ENCODE assay signal across 8 mouse cellular contexts in genomic region chr10:86331681-86332281, GRCm38 (mm10). TPM values are rescaled to one million over a fixed set of nuclear protein-coding genes. Genes with fewer than 3 reads are reported as not detected.
DNase-seq lines count a peak whose midpoint lies in the region; ATAC-seq lines count a peak whose summit lies in the region.

No protein-coding gene starts in this region.

- no peak overlapping the region for H3K9ac ChIP-seq in midbrain, embryonic 13.5 days (replicated peaks)
- H3K9ac ChIP-seq in intestine, embryonic 16.5 days (ENCODE audit: low read depth, low read length), result peak overlapping the region; percentile 23; the same call in 1 of the 2 replicates
- no peak overlapping the region for H3K9ac ChIP-seq in neural tube, embryonic 15.5 days (replicated peaks)

- no peak overlapping the region for H3K4me2 ChIP-seq in midbrain, embryonic 13.5 days (replicated peaks)
- H3K4me2 ChIP-seq in intestine, embryonic 16.5 days (ENCODE audit: low read depth, low read length), result 0 out of 2 replicates have a peak overlapping the region, but pooled peaks have one; percentile 6
- H3K4me2 ChIP-seq in neural tube, embryonic 15.5 days, result no peak overlapping the region

- ATAC-seq in midbrain, embryonic 13.5 days, result no peak
- no peak for ATAC-seq in intestine, embryonic 16.5 days
- no peak; the same call in 1 of the 2 replicates for ATAC-seq in neural tube, embryonic 15.5 days (ENCODE audit: low FRiP score)
- ATAC-seq in erythroblast, adult 5-6 weeks (replicated peaks; ENCODE audit: low FRiP score, poor library complexity, severe bottlenecking), result no peak

- no peak for DNase-seq in midbrain, embryonic 10.5 days (ENCODE audit: low spot score)
- DNase-seq in heart, adult 8-10 months (ENCODE audit: low spot score), result peak; percentile 78
- no peak for DNase-seq in B cell, adult 2 months
- no peak for DNase-seq in left cerebral cortex, adult 8-10 months (ENCODE audit: low spot score in 2 of 2)

- H3K9me3 ChIP-seq in midbrain, embryonic 10.5 days (replicated peaks), result no peaks in the 10 kb centered on the region
- H3K9me3 ChIP-seq in midbrain, embryonic 13.5 days, result no peaks in the 10 kb centered on the region
- no peaks in the 10 kb centered on the region for H3K9me3 ChIP-seq in intestine, embryonic 16.5 days (ENCODE audit: control insufficient read depth, low read length)
- no peaks in the 10 kb centered on the region for H3K9me3 ChIP-seq in neural tube, embryonic 15.5 days (replicated peaks)

- H3K36me3 ChIP-seq in midbrain, embryonic 10.5 days, result peaks cover 6% of the 10 kb centered on the region; the same call in 1 of the 2 replicates
- H3K36me3 ChIP-seq in midbrain, embryonic 13.5 days, result no peaks in the 10 kb centered on the region
- no peaks in the 10 kb centered on the region for H3K36me3 ChIP-seq in intestine, embryonic 16.5 days (ENCODE audit: control insufficient read depth, insufficient read depth, low read length)
- no peaks in the 10 kb centered on the region for H3K36me3 ChIP-seq in neural tube, embryonic 15.5 days

- peaks cover 16% of the 10 kb centered on the region for H3K4me1 ChIP-seq in midbrain, embryonic 10.5 days
- H3K4me1 ChIP-seq in midbrain, embryonic 13.5 days (replicated peaks), result 0 out of 2 replicates have a peak, but pooled peaks cover 4% of the 10 kb centered on the region
- H3K4me1 ChIP-seq in intestine, embryonic 16.5 days (ENCODE audit: control insufficient read depth, insufficient read depth, low read length), result peaks cover 38% of the 10 kb centered on the region
- H3K4me1 ChIP-seq in neural tube, embryonic 15.5 days, result peaks cover 18% of the 10 kb centered on the region

- no peaks in the 10 kb centered on the region for H3K27me3 ChIP-seq in midbrain, embryonic 10.5 days (ENCODE audit: low read depth, poor library complexity, severe bottlenecking)
- no peaks in the 10 kb centered on the region for H3K27me3 ChIP-seq in midbrain, embryonic 13.5 days
- no peaks in the 10 kb centered on the region for H3K27me3 ChIP-seq in intestine, embryonic 16.5 days (replicated peaks; ENCODE audit: control insufficient read depth, insufficient read depth, low read length)
- no peaks in the 10 kb centered on the region for H3K27me3 ChIP-seq in neural tube, embryonic 15.5 days (replicated peaks)

- H3K4me3 ChIP-seq in midbrain, embryonic 10.5 days, result no peak overlapping the region
- no peak overlapping the region for H3K4me3 ChIP-seq in midbrain, embryonic 13.5 days (replicated peaks)
- no peak overlapping the region for H3K4me3 ChIP-seq in intestine, embryonic 16.5 days (ENCODE audit: low read length)
- H3K4me3 ChIP-seq in neural tube, embryonic 15.5 days (replicated peaks), result no peak overlapping the region

- 79% methylated on average over 7 of the region's 7 CpGs for WGBS in midbrain, embryonic 10.5 days
- 73% methylated on average over 7 of the region's 7 CpGs for WGBS in midbrain, embryonic 13.5 days
- WGBS in intestine, embryonic 16.5 days, result 24% methylated on average over 7 of the region's 7 CpGs
- 59% methylated on average over 7 of the region's 7 CpGs for WGBS in neural tube, embryonic 15.5 days

- 0 out of 2 replicates have a peak overlapping the region, but pooled peaks have one; percentile 23 for H3K27ac ChIP-seq in midbrain, embryonic 10.5 days (replicated peaks)
- no peak overlapping the region for H3K27ac ChIP-seq in midbrain, embryonic 13.5 days
- peak overlapping the region; percentile 67 for H3K27ac ChIP-seq in intestine, embryonic 16.5 days (ENCODE audit: low read length)
- H3K27ac ChIP-seq in neural tube, embryonic 15.5 days (replicated peaks), result peak overlapping the region; percentile 52

RNA-seq across cellular contexts. Expression of gene Timp3, which starts 31.6 kb away (rescaled TPM):
- polyA plus RNA-seq in midbrain, embryonic 10.5 days (2016; fragmentation: Nextera tagmentation; extraction: Ambion mirVana), result 21.2 and 25.7 TPM in 2 replicates
- 16.3 and 19.9 TPM in 2 replicates for polyA plus RNA-seq in midbrain, embryonic 13.5 days (2015; fragmentation: Nextera tagmentation; extraction: Ambion mirVana)
- total RNA-seq in heart, adult 8-10 months (2022), result 100 to 1,000 TPM; 157 to 180 (median 176) TPM
- 43.4 and 43.7 TPM in 2 replicates for polyA plus RNA-seq in intestine, embryonic 16.5 days (2015; fragmentation: Nextera tagmentation; extraction: Ambion mirVana)
- polyA plus RNA-seq in neural tube, embryonic 15.5 days (2015; fragmentation: Nextera tagmentation; extraction: Ambion mirVana), result 51.6 and 57.1 TPM in 2 replicates
- total RNA-seq in erythroblast, adult 5-6 weeks (2015; ENCODE audit: low replicate concordance), result 0.42 TPM in 1 of 2 replicates, not detected in the other
- 0.77 and 0.84 TPM in 2 replicates for total RNA-seq in erythroblast, adult 5-6 weeks (2017; ENCODE audit: low replicate concordance)
- 10 to 100 TPM; 67.3 to 73.9 (median 69.9) TPM for total RNA-seq in left cerebral cortex, adult 8-10 months (2022)
